Mouse (Mus musculus): Measurements from ENCODE around the gene Cpm.

Cpm gene

DNA sequence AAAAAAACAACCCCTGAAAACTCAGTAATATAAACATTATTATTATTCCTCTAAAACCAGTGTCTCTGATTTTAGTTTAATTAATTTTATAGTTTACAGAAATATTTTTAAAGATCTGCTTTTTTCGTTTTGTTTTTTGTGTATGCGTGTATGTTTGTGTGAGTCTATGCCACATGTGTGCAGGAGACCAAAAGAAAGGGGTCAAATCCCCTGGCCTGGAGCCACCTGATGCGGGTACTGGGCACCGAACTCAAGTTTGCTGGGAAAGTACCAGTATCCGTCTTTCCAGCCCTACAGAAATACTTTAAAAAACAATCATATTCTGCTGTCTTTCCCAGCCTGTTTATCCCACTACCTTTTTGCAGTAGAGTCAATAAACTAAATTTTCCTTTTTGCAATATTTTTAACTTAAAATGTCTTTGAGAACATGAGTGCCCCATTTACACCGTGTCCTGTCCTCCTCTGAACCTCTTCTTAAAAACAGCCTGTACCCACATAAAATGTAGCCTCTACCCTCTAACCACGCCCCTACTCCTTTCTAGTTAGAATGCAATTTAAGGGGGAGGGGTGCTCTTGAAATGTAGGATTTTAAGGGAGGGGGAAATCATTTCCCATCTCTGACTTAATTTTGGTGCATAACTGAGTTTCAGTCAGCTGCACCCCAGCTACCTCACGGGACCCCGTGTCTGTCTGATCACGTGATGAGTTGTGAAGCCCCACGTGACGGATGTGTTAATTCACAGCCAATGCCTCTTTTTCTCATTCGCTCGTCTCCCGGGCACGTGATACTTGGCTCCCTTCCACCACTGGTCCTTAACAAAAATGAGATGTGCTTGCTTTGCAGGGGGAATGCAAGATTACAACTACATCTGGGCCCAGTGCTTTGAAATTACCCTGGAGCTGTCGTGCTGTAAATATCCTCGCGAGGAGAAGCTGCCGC, 46.1 kb downstream of the Cpm start:
- peak; percentile 80 for DNase-seq (ENCODE audit: low read depth, low spot score)

DNA sequence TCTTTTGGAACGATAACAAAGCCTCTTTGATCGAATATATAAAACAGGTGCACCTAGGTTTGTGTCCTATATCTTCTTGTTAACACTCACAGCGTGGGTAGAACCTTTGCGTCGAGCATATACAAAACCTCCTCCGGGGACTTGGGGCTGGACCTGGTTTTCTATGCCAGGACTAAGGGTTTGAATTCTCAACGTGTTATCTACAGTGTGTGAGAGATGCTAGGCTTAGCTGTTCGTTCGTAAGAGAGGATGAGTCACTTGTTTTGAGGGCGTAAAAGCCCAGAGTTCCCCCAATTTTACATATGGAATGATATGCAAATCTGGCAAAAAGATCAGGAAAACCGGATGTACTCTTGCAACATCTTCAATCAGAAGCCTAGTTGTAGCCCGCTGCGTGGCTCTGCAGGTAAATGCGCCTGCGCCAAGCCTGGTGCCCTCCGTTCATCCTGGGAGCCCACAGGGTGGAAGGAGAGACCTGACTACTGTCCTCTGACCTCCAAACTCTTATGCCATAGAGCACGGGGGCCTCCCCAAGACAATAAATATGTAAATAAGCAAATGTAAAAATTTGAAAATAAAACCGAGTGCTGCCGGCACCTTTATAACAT, 46.8 kb downstream of the Cpm start:
- DNase-seq (ENCODE audit: low read depth, low spot score), result peak; percentile 49

DNA sequence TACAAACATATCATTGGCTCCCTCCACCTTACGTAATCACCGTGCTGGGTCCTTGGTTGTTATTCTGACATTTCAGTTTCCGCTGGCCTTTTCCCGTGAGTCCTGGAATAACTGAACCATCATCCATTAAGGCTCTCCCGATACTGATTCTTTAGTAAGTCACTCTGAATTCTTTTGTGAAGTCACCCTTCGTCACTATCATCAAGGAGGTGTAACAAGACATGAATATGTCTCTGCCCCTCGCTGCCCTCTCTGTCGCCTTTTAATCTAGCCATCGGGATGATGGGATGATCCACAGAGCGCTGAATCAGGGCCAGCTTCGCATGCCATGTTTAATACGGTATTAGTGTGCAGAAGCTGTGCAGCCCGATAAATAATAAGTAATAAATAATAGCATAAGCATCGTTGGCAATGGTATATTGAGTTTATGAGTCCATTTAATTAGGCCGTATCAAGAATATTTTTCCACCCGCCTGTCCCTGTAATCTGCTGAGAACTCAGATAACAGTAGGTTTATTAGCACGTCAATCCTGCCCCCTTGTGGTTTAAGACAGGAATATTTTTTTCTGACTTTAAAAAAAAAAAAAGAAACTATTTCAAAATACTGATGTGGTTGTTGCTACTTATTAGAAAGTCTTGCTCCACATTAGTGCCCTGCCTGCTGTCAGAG, 47.5 kb downstream of the Cpm start:
- DNase-seq (ENCODE audit: low read depth, low spot score), result peak; percentile 77

DNA sequence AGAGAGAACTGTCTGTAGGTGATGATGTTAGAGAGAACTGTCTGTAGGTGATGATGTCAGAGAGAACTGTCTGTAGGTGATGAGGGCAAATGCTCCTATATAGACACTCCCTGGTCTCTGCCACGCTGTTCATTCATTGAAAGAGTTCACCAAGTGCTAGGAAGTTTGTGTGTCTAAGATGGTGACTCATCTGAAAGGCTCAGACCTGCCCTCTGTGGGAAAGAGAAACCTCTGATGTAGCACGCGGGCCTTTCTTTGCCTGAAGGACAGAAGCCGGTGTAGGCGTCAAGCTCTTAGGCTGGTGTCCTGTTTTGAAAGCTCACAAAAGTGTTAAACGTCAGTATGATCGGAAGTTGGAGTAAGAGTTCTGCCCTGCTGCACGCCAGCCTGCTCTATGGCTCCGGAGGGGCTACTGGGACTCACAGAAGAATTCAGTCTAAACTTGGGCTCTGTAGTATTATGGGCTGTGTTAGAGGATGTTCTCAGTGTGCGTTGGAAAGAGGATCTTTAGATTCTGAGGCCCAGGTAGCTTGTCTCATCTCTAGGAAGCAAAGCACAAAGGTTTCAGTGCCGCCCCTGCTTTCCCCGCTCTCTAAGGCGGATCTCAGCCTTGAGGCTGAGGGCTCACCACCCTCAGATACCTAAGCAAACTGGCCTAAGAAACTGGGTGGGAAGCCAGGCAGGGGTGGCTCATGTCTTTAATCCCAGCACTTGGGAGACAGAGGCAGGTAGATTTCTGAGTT, 48.4 kb downstream of the Cpm start:
- DNase-seq (ENCODE audit: low read depth, low spot score), result peak; percentile 55

DNA sequence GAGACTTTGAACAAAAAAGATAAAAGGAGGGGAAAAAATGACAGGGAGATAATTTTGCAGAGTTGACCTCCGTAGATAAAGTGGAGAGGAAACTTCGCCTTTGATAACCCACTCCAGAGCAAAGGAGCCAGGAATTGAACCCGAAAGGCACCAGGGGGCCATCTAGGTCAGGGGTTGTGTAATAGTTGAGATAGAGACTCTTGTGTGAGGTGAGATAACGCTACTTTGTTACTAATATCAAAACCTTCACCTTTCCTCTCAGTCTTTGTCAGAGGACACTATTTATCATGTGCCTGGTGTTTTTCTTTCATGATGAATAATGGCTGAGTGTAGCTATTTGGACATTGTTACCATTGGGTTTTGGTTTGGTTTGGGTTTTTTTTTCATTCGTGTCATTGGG, 49.1 kb downstream of the Cpm start:
- no peak for DNase-seq (ENCODE audit: low read depth, low spot score)

DNA sequence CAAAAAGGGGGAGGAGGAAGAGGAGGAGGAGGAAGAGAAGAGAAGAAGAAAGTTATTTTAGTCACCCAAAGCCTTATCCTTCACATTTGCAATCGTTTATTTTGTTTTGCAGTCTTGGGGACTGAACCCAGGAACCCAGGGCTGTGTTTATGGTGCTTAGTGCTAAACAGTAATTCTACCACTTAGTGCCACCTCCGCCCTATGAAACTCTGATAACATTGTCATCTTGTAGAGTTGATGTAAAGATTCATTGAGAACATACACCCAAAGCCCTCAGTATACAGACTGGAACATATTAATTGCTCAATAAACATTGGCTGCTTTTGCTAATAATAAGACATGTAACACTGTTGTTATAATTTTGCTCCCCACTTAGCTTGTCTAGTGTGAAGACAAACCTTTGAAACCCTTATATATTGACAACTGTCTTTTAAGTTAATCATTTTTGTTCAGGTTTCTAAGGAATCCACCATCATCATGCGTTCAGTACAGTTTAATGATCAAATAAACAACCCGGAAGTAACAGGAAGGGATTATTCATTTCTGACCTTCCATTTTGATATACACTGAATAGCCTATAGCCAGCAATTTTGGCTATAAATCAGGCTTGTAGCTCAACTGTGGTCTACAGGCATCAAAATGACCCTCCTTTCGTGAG, 49.9 kb downstream of the Cpm start:
- DNase-seq (ENCODE audit: low read depth, low spot score), result no peak

DNA sequence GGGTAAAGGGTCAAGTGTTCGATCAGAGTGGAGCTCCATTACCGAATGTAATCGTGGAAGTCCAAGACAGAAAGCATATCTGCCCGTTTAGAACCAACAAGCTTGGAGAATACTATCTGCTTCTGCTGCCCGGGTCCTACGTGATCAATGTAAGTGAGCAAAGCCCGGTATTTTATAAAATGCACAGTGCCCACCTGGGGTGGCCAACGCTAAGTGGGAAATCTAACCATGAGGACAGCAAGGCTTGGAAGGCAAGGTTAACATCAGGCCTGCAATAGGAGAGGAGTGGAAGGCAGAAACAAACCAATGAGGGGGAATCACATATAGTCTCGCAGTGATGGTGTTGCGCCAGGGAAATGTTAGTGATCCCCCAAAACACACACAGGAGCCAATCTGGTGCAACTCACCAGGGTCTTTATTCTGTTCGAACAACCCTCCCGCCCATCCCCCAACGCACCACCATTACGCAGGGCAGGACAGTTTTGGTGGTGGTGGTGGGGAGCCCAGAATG, 50.7 kb downstream of the Cpm start:
- DNase-seq (ENCODE audit: low read depth, low spot score), result no peak

DNA sequence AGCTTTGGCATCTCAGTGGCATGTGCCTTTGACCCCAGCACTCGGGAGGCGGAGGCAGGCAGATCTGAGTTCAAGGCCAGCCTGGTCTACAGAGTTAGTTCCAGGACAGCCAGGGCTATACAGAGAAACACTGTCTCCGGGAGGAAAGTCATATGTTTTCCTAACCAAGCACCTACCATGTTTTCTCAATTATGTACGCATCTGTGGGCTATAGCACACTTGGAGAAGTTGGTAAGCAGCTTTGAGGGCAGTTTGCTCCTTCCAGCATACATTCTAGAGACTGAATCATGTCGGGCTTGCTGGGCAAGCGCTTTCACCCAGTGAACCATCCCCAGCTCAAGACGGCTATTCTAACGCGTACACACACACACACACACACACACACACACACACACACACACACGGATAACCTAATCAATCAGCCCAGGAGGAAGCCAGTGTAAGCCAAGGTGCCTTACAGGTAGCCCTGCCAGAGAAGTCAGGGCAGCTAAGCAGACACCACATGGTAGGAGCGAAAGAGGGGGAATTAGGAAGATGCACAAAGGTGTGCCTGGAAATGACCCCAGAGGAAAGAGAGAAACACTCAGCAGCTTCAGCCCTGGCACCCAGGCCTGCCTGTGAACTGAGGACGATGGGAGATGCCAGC, 51.7 kb downstream of the Cpm start:
- DNase-seq (ENCODE audit: low read depth, low spot score), result no peak

DNA sequence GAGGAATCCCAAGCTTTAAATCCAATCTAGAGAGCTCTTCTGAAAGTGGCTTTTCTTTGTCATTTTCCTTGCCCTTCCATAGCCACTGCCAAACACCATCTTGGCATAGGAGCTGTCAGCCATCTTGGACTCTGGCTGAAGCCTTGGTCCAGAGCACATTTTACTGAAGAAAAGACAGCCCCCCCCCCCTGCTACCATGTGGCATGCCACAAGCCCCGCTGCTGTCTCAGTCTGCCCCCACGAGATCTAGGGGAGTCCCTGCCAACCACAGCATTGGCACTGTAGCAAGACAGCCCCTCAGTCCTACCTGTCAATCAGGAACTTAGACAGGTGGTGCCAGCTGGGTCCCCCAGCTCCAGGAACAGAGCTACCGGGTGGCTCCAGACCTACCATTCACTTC, 52.2 kb downstream of the Cpm start:
- DNase-seq (ENCODE audit: low read depth, low spot score), result no peak

DNA sequence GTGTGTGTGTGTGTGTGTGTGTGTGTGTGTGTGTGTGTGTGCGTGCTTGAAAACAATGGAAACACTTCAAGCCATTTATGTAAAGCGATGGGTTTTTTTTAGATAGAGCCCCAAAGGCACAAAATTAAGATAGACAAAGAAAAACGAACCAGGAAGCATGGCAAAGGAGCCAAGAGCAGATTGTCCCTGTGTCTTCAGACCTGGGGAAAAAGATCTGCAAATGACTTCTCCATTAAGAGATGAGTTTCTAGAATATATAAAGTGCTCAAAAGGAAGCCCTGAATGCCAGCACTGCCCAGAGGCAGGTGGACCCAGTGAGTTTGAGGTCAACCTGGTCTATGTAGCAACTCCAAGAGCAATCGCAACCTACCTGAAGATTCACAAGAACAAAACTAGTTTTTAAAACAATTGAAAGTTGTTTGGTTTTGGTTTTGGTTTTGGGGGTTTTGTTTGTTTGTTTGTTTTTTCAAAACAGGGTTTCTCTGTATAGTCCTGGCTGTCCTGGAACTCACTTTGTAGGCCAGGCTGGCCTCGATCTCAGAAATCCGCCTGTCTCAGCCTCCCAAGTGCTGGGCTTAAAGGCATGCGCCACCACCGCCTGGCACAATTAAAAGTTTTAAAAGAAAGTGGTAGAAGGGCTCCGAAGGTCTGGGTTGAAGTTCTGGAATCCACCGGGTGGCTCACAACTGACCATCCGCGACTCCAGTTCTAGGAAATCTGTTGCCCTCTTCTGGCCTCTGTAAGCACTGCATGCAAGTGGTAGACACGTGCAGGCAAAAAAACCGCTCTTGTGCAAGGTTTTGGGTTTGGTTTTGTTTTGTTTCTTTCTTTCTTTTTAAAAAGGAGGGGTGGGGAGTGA, 52.9 kb downstream of the Cpm start:
- peak; percentile 36 for DNase-seq (ENCODE audit: low read depth, low spot score)

DNA sequence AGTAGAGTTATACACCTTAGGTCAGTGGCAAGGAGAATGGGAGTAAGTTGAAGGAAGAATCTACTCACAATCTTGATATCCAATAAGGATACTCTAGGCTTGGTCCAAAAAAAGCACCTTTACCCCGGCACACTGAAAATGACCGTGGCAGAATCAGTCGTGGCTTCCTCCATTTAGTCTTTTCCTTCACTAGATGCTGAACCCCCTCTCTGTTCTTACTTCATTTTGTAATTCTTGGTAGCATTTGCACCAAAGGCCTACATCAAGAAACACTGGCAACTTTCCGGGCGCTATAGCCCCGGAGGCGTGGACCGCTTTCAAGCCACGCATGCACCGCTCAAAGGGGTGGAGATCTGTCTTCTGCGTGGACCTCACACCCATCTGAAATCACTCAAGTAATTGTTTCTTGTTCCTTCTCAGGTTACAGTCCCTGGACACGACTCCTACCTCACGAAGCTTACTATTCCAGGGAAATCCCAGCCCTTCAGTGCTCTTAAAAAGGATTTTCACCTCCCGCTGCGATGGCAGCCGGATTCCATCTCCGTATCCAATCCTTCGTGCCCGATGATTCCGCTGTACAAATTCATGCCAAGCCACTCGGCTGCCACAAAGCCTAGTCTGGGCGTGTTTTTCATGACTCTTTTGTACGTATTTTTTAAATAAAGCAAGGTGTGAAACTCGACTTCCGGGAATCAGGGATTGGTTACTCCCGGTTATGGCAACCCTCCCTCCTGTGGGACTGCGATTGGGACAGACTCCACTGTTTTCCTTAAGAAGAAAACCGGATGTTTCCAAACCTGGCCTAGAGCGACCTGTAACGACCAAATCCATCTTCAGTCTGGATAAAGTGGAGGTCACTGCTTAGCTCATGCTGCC, 53.8 kb downstream of the Cpm start:
- DNase-seq (ENCODE audit: low read depth, low spot score), result no peak

DNA sequence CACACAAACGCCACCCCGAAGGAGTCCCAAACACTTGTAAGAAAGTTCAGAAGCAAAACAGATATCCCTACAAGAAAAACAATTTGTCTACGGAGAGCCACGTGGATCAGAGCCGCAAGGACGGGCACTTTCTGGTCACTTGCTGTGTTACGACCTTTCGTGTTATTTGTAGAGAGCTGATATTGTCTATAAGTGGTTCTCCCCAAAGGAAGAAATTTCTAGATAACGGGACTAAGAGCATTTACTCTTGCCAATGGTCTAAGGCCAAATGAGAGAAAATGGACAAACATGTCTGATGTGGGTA, 54.4 kb downstream of the Cpm start:
- DNase-seq (ENCODE audit: low read depth, low spot score), result no peak

DNA sequence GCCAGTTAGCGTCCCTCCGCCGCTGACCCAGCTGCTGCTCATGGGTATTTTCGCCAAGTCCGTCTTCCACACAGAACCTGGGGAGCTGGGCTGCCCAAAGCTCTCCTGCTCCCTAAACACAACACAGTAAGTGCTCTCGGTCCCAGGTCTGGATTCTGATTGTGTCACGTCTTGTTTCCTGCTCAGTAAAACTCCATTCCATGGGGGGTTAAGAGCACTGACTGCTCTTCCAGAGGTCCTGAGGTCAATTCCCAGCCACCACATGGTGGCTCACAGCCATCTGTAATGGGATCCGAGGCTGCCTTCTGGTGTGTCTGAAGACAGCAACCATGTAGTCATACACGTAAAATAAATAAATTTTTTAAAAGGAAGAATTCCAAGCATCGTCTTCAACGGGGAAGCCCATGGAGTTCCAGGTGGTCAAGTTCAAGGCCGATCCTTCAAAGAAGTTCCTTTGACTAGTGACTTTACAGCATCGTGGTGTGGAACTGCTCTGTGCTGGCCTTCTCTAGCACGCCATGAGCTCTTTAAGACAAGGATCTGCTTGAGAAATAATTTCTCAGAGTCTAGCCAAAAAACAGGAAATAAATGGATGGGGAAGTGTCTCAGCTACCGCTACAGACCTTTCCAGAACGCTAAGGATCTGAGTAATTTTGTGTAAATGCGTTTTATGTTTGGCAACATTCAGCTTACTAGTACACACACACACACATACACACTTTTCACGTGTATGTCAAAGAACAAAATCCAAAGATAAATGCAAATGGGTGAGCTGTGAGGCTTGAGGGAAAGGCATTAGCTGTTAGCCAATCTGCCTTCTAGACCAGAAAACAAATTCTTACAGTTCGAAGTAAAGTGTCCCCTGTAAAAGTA, 55.2 kb downstream of the Cpm start:
- no peak for DNase-seq (ENCODE audit: low read depth, low spot score)

DNA sequence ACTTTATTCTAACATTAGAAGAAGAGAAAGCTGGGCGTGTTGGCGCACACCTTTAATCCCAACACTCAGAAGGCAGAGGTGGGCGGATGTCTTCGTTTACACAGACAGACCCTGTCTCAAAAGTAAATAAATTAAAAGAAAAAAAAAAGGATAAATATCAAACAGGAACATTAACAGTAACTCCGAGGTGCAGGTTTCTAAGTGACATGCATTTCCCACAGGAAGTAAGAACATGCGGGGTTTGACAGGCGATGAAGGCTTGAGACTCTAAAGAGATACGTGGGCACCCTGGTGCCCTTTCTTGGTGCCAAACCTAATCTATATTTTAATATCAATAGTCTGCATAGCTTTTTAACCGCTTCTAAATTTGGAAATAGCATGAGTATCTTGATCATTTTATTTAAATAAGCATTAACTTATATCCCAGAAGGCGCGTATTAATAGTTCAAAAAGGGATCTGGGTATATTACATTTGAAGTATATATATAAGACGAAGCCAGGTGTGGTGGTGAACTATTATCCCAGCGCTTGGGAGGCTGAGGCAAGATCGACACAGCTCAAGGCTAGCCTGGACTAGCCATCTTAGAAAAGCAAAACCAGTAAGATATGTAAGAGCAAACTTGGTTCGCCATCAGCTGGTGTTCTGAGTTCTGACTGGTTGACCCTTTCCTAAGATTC, 56.0 kb downstream of the Cpm start:
- DNase-seq (ENCODE audit: low read depth, low spot score), result no peak

DNA sequence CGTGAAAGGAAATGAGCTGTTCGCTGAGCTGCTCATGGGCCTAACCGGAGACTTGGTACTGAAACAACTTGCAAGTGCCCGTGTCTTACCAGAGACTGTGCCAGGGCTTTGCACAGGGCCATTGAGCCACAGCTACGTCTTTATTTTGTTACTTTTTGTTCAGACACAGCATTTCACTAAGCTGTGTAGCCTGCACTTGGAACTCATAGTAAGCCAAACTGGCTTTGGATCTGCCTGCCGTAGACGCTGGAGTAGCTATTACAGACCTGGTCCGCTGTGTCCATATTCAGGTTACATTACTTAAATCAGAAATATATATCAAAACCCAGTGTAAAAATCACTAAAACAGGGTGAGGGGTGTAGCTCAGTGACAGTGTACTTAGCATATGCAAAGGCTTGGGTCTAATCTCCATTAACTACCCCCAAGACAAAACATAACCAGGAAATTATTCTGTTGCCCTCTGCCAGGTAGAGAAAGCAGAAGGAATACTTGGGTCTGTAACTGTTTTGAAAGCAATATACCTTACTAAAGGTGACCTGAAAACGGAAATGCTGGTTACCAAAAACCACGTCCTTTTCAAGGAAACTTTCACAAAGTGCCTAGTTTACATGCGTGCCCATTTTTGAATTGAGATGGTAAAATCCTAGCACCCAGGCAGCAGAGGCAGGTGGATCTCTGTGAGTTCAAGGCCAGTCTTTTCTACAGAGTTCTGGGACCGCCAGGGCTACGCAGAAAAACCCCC, 56.7 kb downstream of the Cpm start:
- DNase-seq (ENCODE audit: low read depth, low spot score), result no peak

DNA sequence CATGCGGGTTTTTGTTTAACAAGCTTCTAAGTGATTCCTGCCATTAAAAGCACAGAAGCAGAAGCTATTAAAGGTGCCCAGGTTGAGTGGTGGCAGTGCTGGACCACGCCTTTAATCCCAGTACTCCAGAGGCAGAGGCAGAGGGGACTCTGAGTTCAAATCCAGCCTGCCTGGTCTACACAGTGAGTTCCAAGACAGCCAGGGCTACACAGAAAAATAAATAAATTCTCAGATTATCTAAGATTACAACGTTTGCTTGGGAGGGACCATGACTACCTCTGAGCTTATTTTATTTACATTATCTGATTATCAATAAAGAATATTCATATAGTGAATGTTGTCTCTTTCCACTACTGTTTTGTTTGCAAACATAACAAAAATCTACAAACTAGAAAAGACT, 57.7 kb downstream of the Cpm start:
- DNase-seq (ENCODE audit: low read depth, low spot score), result no peak

DNA sequence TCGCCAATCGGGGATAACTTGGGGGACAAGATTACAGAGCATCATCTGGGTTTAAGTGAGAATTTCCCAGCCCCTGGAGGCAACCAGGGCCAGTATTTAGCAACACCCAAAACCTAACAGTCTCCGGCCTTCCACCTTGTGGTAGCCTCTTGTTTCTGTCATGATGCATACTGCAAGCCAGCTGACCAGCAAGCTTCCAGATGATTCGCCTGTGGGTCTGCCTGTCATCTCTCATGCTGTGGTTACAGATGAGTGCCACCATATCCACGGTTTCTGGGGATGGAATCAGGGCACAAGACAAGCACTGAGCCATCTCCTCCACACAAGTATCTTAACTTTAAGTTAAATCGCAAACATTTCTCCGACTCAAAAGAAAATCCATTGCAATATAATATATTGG, 58.3 kb downstream of the Cpm start:
- DNase-seq (ENCODE audit: low read depth, low spot score), result no peak
